Mouse (Mus musculus): ENCODE data around the gene Gm49387. TPM values are rescaled to one million over a fixed set of nuclear protein-coding genes. Genes with fewer than 3 reads are reported as not detected.

Gene Gm49387
- polyA plus RNA-seq, 1 experiment = not detected

DNA sequence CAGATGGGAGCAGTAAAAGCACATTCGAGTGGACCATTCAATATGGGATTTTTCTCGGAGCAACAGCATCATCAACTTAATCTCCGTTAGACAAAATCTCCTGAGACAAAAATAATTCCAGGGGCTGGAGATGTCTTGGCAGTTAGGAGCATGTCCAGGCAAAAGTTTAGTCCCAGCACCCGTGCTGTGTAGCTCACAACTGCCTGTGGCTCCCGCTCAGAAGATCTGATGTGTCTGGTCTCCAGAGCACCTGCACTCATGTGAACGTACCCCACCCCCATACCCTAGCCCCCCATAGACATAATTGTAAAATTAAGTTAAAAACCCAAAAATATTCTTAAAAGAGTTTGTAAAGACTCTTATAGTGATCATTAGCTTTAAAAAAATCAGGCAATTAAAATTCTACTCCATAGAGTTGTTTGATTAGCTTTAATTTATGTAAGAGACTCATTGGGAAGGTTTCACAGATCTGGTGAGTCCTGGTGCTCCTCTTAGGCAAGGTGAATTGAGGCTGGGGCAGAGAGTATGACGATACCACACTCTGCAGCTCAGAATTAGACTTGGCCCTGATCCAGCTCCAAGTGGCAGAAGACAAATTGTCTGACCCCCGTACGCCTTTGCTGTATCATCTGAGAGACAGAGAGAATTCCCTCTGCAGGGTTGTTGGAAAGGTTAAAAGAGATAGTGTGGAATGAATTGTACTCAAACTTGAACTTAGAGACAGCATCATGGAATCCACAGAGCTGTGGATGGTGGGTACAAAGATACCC lies 62.5 kb downstream of the Gm49387 start:
- Histone ChIP-seq H3K9me3 (replicated peaks; ENCODE audit: control insufficient read depth, insufficient read depth, low read length, poor library complexity, severe bottlenecking) (no peaks in the 10 kb centered on the region), H3K4me3 (ENCODE audit: low read depth, low read length) (no peak overlapping the region), H3K9ac (ENCODE audit: low read depth, poor library complexity, severe bottlenecking) (no peak overlapping the region), H3K4me1 (ENCODE audit: control insufficient read depth, insufficient read depth, low read length) (no peaks in the 10 kb centered on the region), H3K36me3 (ENCODE audit: control insufficient read depth, insufficient read depth, low read length, poor library complexity, severe bottlenecking) (no peaks in the 10 kb centered on the region), H3K27ac (ENCODE audit: insufficient read depth, low read length) (no peak overlapping the region), H3K27me3 (ENCODE audit: control insufficient read depth, insufficient read depth, low read length, poor library complexity, severe bottlenecking) (no peaks in the 10 kb centered on the region)
- TF ChIP-seq CTCF (IDR thresholded peaks at IDR 0.05; ENCODE audit: low read depth, low read length) (no peak), POLR2A (IDR thresholded peaks at IDR 0.05; ENCODE audit: insufficient read depth, low read length) (no peak), EP300 (IDR thresholded peaks at IDR 0.05; ENCODE audit: insufficient read depth, low read depth, low read length) (no peak)

DNA sequence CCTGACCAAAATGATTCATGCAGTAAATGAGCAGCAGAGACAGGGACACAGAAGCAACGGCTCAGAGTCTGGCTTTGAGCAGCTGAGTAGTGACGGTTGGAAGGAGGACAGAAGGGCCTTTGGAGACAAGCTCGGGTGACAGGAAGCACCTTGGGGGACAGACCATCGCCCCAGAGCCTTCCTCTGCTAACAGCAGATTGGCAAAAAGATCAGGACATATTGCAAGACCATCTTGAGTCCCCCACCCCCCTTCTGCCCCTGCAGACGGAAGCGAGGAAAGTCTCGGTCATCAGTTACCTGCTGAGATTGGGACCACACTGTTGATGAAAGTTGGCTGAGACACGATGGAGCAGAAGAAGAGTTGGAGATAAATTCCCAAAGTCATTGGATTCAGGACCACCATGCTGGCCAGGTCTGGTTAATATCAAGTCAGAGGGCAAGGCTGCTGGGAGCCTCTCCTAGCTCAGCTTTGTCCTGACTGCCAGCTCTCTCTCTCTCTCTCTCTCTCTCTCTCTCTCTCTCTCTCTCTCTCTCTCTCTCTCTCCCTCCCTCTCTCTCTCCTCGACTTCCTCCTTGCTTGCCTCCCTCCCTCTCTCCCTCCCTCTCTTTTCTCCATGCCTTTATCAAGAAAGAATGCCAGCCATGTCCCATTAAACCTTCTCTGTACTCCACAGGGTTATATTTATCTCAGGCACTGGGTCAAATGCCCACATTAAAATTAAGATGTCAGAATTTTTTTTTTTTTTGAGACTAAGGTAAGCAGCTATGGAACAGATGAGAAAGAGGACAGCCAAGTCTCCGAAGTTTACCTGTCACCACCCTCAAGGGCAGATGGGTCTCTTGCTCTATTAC lies 63.6 kb downstream of the Gm49387 start:
- Histone ChIP-seq H3K4me3 (ENCODE audit: low read depth, low read length) (no peak overlapping the region), H3K9me3 (replicated peaks; ENCODE audit: control insufficient read depth, insufficient read depth, low read length, poor library complexity, severe bottlenecking) (no peaks in the 10 kb centered on the region), H3K36me3 (ENCODE audit: control insufficient read depth, insufficient read depth, low read length, poor library complexity, severe bottlenecking) (no peaks in the 10 kb centered on the region), H3K27me3 (ENCODE audit: control insufficient read depth, insufficient read depth, low read length, poor library complexity, severe bottlenecking) (no peaks in the 10 kb centered on the region), H3K27ac (ENCODE audit: insufficient read depth, low read length) (no peak overlapping the region), H3K4me1 (ENCODE audit: control insufficient read depth, insufficient read depth, low read length) (no peaks in the 10 kb centered on the region), H3K9ac (ENCODE audit: low read depth, poor library complexity, severe bottlenecking) (no peak overlapping the region)
- no peak for TF ChIP-seq EP300 (IDR thresholded peaks at IDR 0.05; ENCODE audit: insufficient read depth, low read depth, low read length)
- no peak for TF ChIP-seq CTCF (IDR thresholded peaks at IDR 0.05; ENCODE audit: low read depth, low read length)
- no peak for TF ChIP-seq POLR2A (IDR thresholded peaks at IDR 0.05; ENCODE audit: insufficient read depth, low read length)

DNA sequence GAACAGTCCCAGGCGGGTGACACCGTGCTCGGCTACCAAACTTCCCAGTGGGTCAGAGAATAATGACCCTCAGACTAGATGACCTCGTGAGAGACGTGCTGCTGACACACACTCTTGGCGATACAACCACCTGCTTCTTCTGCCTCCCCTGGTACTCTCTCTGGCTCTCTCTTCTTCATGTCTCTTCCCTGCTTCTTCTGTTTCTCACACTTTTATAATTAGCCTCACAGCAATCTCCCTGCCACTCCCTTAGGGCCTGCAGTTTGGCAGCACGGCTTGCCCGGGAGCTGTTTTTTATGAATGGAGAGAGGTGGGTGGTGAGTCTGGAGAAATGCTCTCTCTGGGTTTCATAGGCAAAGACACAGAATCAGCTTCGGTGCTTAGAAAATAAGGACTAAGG lies 64.8 kb downstream of the Gm49387 start:
- no peak overlapping the region for H3K9ac ChIP-seq (ENCODE audit: low read depth, poor library complexity, severe bottlenecking)
- H3K9me3 ChIP-seq (replicated peaks; ENCODE audit: control insufficient read depth, insufficient read depth, low read length, poor library complexity, severe bottlenecking) = no peaks in the 10 kb centered on the region
- no peaks in the 10 kb centered on the region for H3K4me1 ChIP-seq (ENCODE audit: control insufficient read depth, insufficient read depth, low read length)
- no peak overlapping the region for H3K4me3 ChIP-seq (ENCODE audit: low read depth, low read length)
- H3K27ac ChIP-seq (ENCODE audit: insufficient read depth, low read length) = no peak overlapping the region
- H3K36me3 ChIP-seq (ENCODE audit: control insufficient read depth, insufficient read depth, low read length, poor library complexity, severe bottlenecking) = no peaks in the 10 kb centered on the region
- TF ChIP-seq EP300 (IDR thresholded peaks at IDR 0.05; ENCODE audit: insufficient read depth, low read depth, low read length) (no peak), POLR2A (IDR thresholded peaks at IDR 0.05; ENCODE audit: insufficient read depth, low read length) (no peak), CTCF (IDR thresholded peaks at IDR 0.05; ENCODE audit: low read depth, low read length) (no peak)
- H3K27me3 ChIP-seq (ENCODE audit: control insufficient read depth, insufficient read depth, low read length, poor library complexity, severe bottlenecking) = no peaks in the 10 kb centered on the region

DNA sequence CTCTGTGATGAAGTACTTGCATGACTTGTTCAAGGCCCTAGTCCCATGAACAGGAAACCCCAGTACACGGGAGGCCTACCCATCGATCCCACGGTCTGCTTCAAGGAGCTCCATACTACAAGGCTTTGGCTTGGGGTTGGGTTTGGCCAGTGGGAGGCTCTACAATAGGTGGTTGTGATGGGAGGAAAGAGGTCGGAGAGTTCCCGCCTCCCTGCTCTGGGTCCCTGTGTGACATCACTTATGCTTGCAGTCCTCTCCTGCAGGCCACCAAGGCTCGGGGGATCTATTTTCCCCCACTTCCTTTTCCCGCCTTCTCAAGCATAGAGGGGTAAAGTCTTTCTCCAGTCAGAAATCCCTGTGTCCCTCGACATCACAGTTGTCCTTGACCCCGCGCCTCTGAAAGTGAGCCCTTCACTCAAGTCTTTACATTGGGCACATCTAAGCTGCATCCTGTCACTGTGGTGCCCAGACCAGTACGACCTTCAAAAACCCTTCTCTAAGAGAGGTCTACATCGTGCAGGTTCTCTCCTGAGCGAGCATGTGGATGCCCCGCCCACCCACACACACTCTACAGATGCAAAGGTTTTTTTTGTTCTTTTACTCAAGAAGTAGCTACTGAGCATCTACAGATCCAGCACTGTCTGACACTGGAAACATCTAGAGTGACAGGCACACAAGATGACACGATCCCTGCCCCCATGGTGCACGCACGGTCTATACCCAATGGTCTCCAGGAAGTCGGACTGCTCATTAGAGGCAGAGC lies 65.6 kb downstream of the Gm49387 start:
- no peaks in the 10 kb centered on the region for H3K36me3 ChIP-seq (ENCODE audit: control insufficient read depth, insufficient read depth, low read length, poor library complexity, severe bottlenecking)
- H3K9me3 ChIP-seq (replicated peaks; ENCODE audit: control insufficient read depth, insufficient read depth, low read length, poor library complexity, severe bottlenecking) = no peaks in the 10 kb centered on the region
- no peaks in the 10 kb centered on the region for H3K27me3 ChIP-seq (ENCODE audit: control insufficient read depth, insufficient read depth, low read length, poor library complexity, severe bottlenecking)
- H3K4me1 ChIP-seq (ENCODE audit: control insufficient read depth, insufficient read depth, low read length) = no peaks in the 10 kb centered on the region
- no peak overlapping the region for H3K9ac ChIP-seq (ENCODE audit: low read depth, poor library complexity, severe bottlenecking)
- TF ChIP-seq CTCF (IDR thresholded peaks at IDR 0.05; ENCODE audit: low read depth, low read length) (no peak), EP300 (IDR thresholded peaks at IDR 0.05; ENCODE audit: insufficient read depth, low read depth, low read length) (no peak), POLR2A (IDR thresholded peaks at IDR 0.05; ENCODE audit: insufficient read depth, low read length) (no peak)
- no peak overlapping the region for H3K4me3 ChIP-seq (ENCODE audit: low read depth, low read length)
- no peak overlapping the region for H3K27ac ChIP-seq (ENCODE audit: insufficient read depth, low read length)

DNA sequence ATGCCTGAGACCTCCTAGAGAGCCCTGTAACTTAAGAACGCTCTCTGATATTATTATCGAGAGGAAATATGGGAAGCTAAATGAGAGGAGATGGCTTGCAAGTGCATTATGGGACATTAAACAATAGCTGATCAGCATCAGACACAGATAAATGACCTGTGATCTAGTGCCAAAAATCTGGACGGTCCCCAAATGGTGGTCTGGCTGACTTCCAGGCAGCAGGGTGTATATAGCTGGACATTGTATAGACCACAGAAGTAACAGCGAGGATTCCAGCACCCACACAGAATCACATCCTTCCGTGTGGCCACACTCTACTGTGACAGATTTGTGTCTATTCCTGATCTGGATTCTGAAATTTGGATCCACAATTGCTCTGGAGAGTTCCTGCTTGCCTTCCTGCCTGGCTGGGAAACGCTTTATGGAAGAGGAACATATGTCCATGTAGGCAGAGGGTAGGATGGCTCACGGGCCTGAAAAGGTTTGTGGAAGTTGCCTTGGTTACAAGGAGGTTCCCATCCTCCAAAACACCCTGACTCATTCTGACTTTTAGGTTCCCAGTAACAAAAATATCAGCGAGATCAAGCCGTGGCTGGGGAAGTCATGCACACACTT lies 68.0 kb downstream of the Gm49387 start:
- H3K9ac ChIP-seq (ENCODE audit: low read depth, poor library complexity, severe bottlenecking) = no peak overlapping the region
- no peak for TF ChIP-seq CTCF (IDR thresholded peaks at IDR 0.05; ENCODE audit: low read depth, low read length)
- TF ChIP-seq EP300 (IDR thresholded peaks at IDR 0.05; ENCODE audit: insufficient read depth, low read depth, low read length) = no peak
- no peak for TF ChIP-seq POLR2A (IDR thresholded peaks at IDR 0.05; ENCODE audit: insufficient read depth, low read length)

More for the DNA sequence above, 68.0 kb downstream of the Gm49387 start:
- Histone ChIP-seq H3K27ac (ENCODE audit: insufficient read depth, low read length) (no peak overlapping the region), H3K36me3 (ENCODE audit: control insufficient read depth, insufficient read depth, low read length, poor library complexity, severe bottlenecking) (no peaks in the 10 kb centered on the region), H3K9me3 (replicated peaks; ENCODE audit: control insufficient read depth, insufficient read depth, low read length, poor library complexity, severe bottlenecking) (no peaks in the 10 kb centered on the region), H3K4me1 (ENCODE audit: control insufficient read depth, insufficient read depth, low read length) (no peaks in the 10 kb centered on the region), H3K4me3 (ENCODE audit: low read depth, low read length) (no peak overlapping the region), H3K27me3 (ENCODE audit: control insufficient read depth, insufficient read depth, low read length, poor library complexity, severe bottlenecking) (no peaks in the 10 kb centered on the region)
